Mouse (Mus musculus) small intestine, adult 10 weeks (tissue): ENCODE measurements around the gene Tex26. TPM values are rescaled to one million over a fixed set of nuclear protein-coding genes. Genes with fewer than 3 reads are reported as not detected.

Experiments used
- polyA plus RNA-seq: library from polyadenylated mRNA; stranded (reverse); fragments of 350-450 nt; fragmentation: Illumina TruSeq; extraction: RNeasy Lipid Tissue Mini Kit (QIAGEN cat#74804); gene quantifications from one replicate; pipeline ENCODE4 v1.2.3, GENCODE M21; 2014; ENCODE audit warnings: low replicate concordance

Tex26 gene
- not detected for polyA plus RNA-seq

GRCm38 (mm10) chr5:149439531-149440179, at the start of gene Tex26:
TSS of gene Tex26 (plus strand) at chr5:149439660.

GRCm38 (mm10) chr5:149411509-149412193, 27.8 kb upstream of the Tex26 start, which contains the start of gene Medag:
TSS of gene Medag (plus strand) at chr5:149411749.

Other genes with a start within 250 kb of the Tex26 start
- gene Alox5ap, start 174.9 kb upstream of the Tex26 start, polyA plus RNA-seq = 1.6 TPM
- gene Medag, start 27.9 kb upstream of the Tex26 start, polyA plus RNA-seq = 2.2 TPM
- not detected for gene Wdr95, start 89.0 kb downstream of the Tex26 start, polyA plus RNA-seq
- gene Hsph1, start 196.7 kb downstream of the Tex26 start, polyA plus RNA-seq = 94.9 TPM
- 37.6 TPM for gene B3glct, start 238.6 kb downstream of the Tex26 start, polyA plus RNA-seq